Mouse (Mus musculus) spleen, adult 2 months (tissue): ENCODE data around the gene Sp9.

Source experiments
- CTCF ChIP-seq: fragments of 200-500 bp; IDR thresholded peaks from 2 replicates; pipeline ENCODE4 v1.5.1; 2011; ENCODE audit warnings: mild to moderate bottlenecking, inconsistent platforms; ENCODE audit not compliant: insufficient read depth, insufficient read length, insufficient replicate concordance; ENCODE audit errors: extremely low read depth
- POLR2A ChIP-seq: fragments of 200-500 bp; IDR thresholded peaks from 2 replicates; pipeline ENCODE4 v1.6.1; 2011; ENCODE audit warnings: low read depth, low read length, inconsistent platforms

- TF ChIP-seq CTCF (no peak), POLR2A (no peak)
These were observed 5.7 kb upstream of the Sp9 start for GRCm38 (mm10) chr2:73266011-73266410.
